Mouse (Mus musculus): ENCODE results near the gene Lmcd1. TPM values are rescaled to one million over a fixed set of nuclear protein-coding genes. Genes with fewer than 3 reads are reported as not detected.
A peak's percentile ranks its signal among the peaks of the same experiment; 100 is the strongest.
"Not testable (repeated sequence)": the region's sequence is repeated elsewhere in the genome, so short reads cannot be mapped to it uniquely, and the experiment has no call there.

The Lmcd1 gene
- 10.9 and 14.0 TPM in 2 replicates for polyA plus RNA-seq (2012; rRNA removed)

GRCm38 (mm10) chr6:112273501-112274205 is at the start of gene Lmcd1:
Gene Lmcd1 (plus strand): TSS chr6:112273758.
- no peaks in the 10 kb centered on the region for H3K27me3 ChIP-seq (replicated peaks; ENCODE audit: control insufficient read depth, insufficient read depth, low read length)
- peak within 1 kb of the TSS; percentile 82 for H3K27ac ChIP-seq (ENCODE audit: insufficient read depth, low read depth, low read length)
- H3K4me3 ChIP-seq (ENCODE audit: insufficient read depth, low read depth, low read length), result peak within 1 kb of the TSS; percentile 49
- no peaks in the 10 kb centered on the region for H3K36me3 ChIP-seq (ENCODE audit: control insufficient read depth, insufficient read depth, low read length)
- WGBS, result 1% methylated on average over 21 of the region's 21 CpGs
- TF ChIP-seq POLR2A (IDR thresholded peaks at IDR 0.05; ENCODE audit: low read depth, low read length) (peak; percentile 66), CTCF (conservative IDR thresholded peaks at IDR 0.05; ENCODE audit: insufficient read depth, insufficient read length, low read depth, low read length) (no peak; the same call in 1 of the 2 replicates)
- peaks cover 10% of the 10 kb centered on the region for H3K4me1 ChIP-seq (ENCODE audit: control insufficient read depth, insufficient read depth, low read length)
- DNase-seq, result peak; percentile 97

- no peak for DNase-seq
- Histone ChIP-seq H3K27me3 (replicated peaks; ENCODE audit: control insufficient read depth, insufficient read depth, low read length) (no peaks in the 10 kb centered on the region), H3K36me3 (ENCODE audit: control insufficient read depth, insufficient read depth, low read length) (no peaks in the 10 kb centered on the region), H3K27ac (ENCODE audit: insufficient read depth, low read depth, low read length) (no peak overlapping the region), H3K4me3 (ENCODE audit: insufficient read depth, low read depth, low read length) (no peak overlapping the region), H3K4me1 (ENCODE audit: control insufficient read depth, insufficient read depth, low read length) (no peaks in the 10 kb centered on the region)
- TF ChIP-seq POLR2A (IDR thresholded peaks at IDR 0.05; ENCODE audit: low read depth, low read length) (no peak), CTCF (conservative IDR thresholded peaks at IDR 0.05; ENCODE audit: insufficient read depth, insufficient read length, low read depth, low read length) (no peak)
- 67% methylated on average over 13 of the region's 13 CpGs for WGBS
Measured at GRCm38 (mm10) chr6:112223877-112224632, 49.5 kb upstream of the Lmcd1 start.

GRCm38 (mm10) chr6:112236775-112237174 is 36.8 kb upstream of the Lmcd1 start:
- H3K4me3 ChIP-seq (ENCODE audit: insufficient read depth, low read depth, low read length), result no peak overlapping the region
- TF ChIP-seq CTCF (conservative IDR thresholded peaks at IDR 0.05; ENCODE audit: insufficient read depth, insufficient read length, low read depth, low read length) (no peak), POLR2A (IDR thresholded peaks at IDR 0.05; ENCODE audit: low read depth, low read length) (no peak)
- whole genome bisulfite sequencing, result 95% methylated on average over 1 of the region's 1 CpGs
- H3K27me3 ChIP-seq (replicated peaks; ENCODE audit: control insufficient read depth, insufficient read depth, low read length), result no peaks in the 10 kb centered on the region
- DNase-seq, result no peak
- H3K36me3 ChIP-seq (ENCODE audit: control insufficient read depth, insufficient read depth, low read length), result no peaks in the 10 kb centered on the region
- no peak overlapping the region for H3K27ac ChIP-seq (ENCODE audit: insufficient read depth, low read depth, low read length)
- no peaks in the 10 kb centered on the region for H3K4me1 ChIP-seq (ENCODE audit: control insufficient read depth, insufficient read depth, low read length)

GRCm38 (mm10) chr6:112242216-112242615 is 31.3 kb upstream of the Lmcd1 start:
- no peak for DNase-seq
- Histone ChIP-seq H3K27me3 (replicated peaks; ENCODE audit: control insufficient read depth, insufficient read depth, low read length) (no peaks in the 10 kb centered on the region), H3K4me3 (ENCODE audit: insufficient read depth, low read depth, low read length) (no peak overlapping the region), H3K27ac (ENCODE audit: insufficient read depth, low read depth, low read length) (no peak overlapping the region), H3K4me1 (ENCODE audit: control insufficient read depth, insufficient read depth, low read length) (no peaks in the 10 kb centered on the region), H3K36me3 (ENCODE audit: control insufficient read depth, insufficient read depth, low read length) (no peaks in the 10 kb centered on the region)
- 74% methylated on average over 2 of the region's 2 CpGs for WGBS
- TF ChIP-seq POLR2A (IDR thresholded peaks at IDR 0.05; ENCODE audit: low read depth, low read length), result no peak
- TF ChIP-seq CTCF (conservative IDR thresholded peaks at IDR 0.05; ENCODE audit: insufficient read depth, insufficient read length, low read depth, low read length), result no peak

GRCm38 (mm10) chr6:112245639-112246038 is 27.9 kb upstream of the Lmcd1 start:
- Histone ChIP-seq H3K27ac (ENCODE audit: insufficient read depth, low read depth, low read length) (no peak overlapping the region), H3K27me3 (replicated peaks; ENCODE audit: control insufficient read depth, insufficient read depth, low read length) (no peaks in the 10 kb centered on the region), H3K4me3 (ENCODE audit: insufficient read depth, low read depth, low read length) (no peak overlapping the region), H3K4me1 (ENCODE audit: control insufficient read depth, insufficient read depth, low read length) (no peaks in the 10 kb centered on the region), H3K36me3 (ENCODE audit: control insufficient read depth, insufficient read depth, low read length) (no peaks in the 10 kb centered on the region)
- 27% methylated on average over 4 of the region's 4 CpGs for WGBS
- peak; percentile 80 for DNase-seq
- no peak for TF ChIP-seq POLR2A (IDR thresholded peaks at IDR 0.05; ENCODE audit: low read depth, low read length)

GRCm38 (mm10) chr6:112246636-112247035 is 26.9 kb upstream of the Lmcd1 start:
- WGBS, result 89% methylated on average over 1 of the region's 1 CpGs
- H3K27me3 ChIP-seq (replicated peaks; ENCODE audit: control insufficient read depth, insufficient read depth, low read length), result no peaks in the 10 kb centered on the region

GRCm38 (mm10) chr6:112253943-112254342 is 19.6 kb upstream of the Lmcd1 start:
- H3K27ac ChIP-seq (ENCODE audit: insufficient read depth, low read depth, low read length); H3K4me3 ChIP-seq (ENCODE audit: insufficient read depth, low read depth, low read length); H3K27me3 ChIP-seq (replicated peaks; ENCODE audit: control insufficient read depth, insufficient read depth, low read length); DNase-seq; H3K4me1 ChIP-seq (ENCODE audit: control insufficient read depth, insufficient read depth, low read length); H3K36me3 ChIP-seq (ENCODE audit: control insufficient read depth, insufficient read depth, low read length): not testable (repeated sequence)
- 92% methylated on average over 3 of the region's 3 CpGs for WGBS

More at GRCm38 (mm10) chr6:112246636-112247035, 26.9 kb upstream of the Lmcd1 start:
- no peak for TF ChIP-seq CTCF (conservative IDR thresholded peaks at IDR 0.05; ENCODE audit: insufficient read depth, insufficient read length, low read depth, low read length)
- H3K4me1 ChIP-seq (ENCODE audit: control insufficient read depth, insufficient read depth, low read length), result no peaks in the 10 kb centered on the region
- no peaks in the 10 kb centered on the region for H3K36me3 ChIP-seq (ENCODE audit: control insufficient read depth, insufficient read depth, low read length)
- DNase-seq, result no peak
- H3K4me3 ChIP-seq (ENCODE audit: insufficient read depth, low read depth, low read length), result no peak overlapping the region
- H3K27ac ChIP-seq (ENCODE audit: insufficient read depth, low read depth, low read length), result no peak overlapping the region
